Mouse (Mus musculus) lung, postnatal 36 days (tissue): ENCODE measurements around the gene Phf19.
A peak's percentile ranks its signal among the peaks of the same experiment; 100 is the strongest.

Experiments
- DNase-seq: peaks from one replicate; pipeline ENCODE4 v3.0.0; 2022; ENCODE audit warnings: mixed read lengths

The Phf19 gene

DNA sequence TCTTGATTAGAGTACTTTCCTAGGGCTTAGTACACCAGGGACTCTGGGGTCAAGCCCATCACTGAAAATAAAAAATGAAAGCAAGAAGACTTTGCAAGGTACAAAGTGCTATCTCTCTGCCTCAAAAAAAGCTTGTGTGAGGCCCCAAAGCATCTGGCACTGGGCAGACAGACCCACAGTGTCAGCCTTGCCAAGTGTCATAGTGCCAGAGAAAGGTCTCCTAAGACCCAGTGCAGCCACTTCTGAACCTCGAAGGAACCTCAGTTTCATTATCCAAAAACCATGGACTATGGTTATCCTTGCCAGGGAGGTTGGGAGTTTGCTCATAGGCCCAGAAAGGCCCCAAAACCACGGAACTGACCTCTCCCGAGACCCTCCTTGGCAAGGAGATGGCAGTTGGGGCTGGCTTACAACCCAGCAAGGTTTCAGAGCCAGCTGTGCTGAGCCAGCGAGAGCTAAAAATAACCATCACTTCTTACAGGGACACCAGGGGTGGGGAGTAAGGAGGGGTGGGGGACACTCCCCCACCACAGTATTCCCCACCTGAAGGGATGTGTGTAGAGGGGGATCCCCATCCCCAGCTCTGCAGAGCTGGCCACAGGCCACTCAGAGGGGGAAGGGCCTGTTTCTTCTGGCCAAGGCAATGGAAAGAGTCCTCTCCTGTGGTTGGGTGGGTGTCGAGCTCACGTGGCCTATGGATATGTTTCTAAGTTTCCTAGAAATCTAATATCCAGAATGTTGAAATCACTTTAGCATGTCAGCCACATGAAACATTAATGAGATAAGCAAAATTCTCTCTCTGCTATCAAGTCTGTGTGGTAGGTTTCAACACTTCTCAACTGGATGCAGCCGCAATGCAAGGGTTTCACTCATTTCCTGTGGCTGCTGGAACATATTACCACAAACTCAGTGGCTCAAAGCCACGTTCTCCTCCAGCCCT is 24.7 kb upstream of the Phf19 start:
- peak; percentile 21 for DNase-seq

DNA sequence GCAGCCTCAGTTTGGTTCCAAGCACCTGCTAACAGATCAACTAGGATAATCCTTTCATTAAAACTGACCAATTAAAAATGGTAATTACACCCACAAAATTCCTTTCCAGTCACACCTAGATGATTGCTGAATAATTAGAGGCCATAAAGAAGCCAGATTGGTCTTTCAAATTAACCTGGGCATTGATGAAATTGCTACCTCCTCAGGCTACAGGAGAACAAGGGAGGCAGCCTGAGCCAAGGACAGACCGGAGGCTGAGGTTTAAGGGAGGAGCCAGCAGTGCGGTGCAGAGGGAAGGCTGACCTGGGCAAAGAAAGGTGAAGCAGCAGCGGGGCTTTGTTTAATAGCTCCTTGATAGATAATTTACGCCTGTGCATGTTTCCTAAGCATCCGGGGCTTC is 23.6 kb upstream of the Phf19 start:
- DNase-seq: no peak

DNA sequence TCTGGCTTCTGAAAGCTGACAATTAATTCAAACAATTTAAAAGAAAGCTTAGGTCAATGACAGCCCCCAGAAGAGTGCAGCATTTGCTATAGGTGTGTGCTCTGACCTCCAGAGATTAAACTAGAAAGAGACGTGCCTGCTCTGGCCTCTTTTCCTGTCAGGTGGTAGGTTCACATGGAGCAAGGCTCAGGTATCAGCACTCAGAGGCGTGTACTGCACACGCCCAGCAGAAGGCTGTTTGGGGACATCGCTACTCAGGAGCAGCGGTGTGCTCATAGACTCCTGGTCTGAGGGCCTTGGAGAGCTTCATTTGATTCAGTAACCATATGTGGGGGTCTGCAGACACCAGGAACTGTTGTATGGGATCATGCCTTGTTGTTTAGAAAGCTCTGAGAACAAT is 13.5 kb upstream of the Phf19 start:
- no peak for DNase-seq

- no peak for DNase-seq
These were observed 8.9 kb upstream of the Phf19 start for GRCm38 (mm10) chr2:34922729-34923128.

GRCm38 (mm10) chr2:34920144-34920543 is 6.3 kb upstream of the Phf19 start:
- no peak for DNase-seq

GRCm38 (mm10) chr2:34915103-34915502 is 1.3 kb upstream of the Phf19 start:
- DNase-seq: no peak

DNA sequence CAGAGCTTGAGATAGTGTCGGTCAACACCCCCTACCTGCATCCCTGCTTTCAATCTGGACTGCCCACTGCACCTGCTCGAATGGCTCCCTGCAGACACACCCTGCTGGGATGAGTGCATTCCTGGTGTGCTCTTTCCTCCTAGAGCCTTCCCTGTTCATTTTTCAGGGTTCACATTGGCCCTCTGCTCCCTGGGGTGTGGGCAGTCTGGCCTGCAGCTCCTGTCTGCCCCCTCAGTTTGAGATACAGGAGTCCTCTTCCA is 927 bp upstream of the Phf19 start:
- no peak for DNase-seq

DNA sequence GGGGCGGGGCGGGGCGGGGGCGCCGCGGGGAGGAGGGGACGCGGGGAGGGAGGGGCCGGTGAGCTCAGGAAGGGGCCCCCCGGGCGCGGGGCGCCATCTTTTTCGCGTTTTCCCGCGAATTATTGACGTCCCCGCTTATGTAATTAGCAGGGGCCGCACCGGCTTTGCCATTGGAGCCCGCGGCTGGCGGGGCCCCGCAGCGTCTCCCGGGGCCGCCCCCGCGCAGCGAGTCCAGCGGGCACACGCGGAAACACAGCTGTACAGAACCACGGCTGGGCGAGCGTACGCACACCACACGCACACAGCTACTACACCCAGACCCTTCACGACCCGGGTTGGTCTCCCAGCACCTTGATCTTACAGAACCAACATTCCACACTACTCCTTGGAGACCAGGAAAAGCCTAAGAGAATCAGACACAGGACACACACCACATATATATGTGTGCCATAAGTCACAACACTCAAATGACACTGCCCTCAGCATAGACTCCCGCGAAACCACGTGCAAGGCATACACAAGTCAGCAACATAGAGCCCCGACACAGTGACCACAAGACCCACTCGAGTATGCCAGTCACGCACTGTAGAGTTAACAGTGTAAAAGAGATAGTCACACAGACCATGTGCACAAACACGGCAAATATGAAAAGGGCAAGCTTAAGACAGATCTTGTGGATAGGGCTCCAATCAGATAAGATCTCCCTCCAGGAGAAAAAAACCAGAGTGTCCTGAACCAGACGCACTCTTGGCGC is 420 bp upstream of the Phf19 start:
- peak; percentile 55 for DNase-seq

DNA sequence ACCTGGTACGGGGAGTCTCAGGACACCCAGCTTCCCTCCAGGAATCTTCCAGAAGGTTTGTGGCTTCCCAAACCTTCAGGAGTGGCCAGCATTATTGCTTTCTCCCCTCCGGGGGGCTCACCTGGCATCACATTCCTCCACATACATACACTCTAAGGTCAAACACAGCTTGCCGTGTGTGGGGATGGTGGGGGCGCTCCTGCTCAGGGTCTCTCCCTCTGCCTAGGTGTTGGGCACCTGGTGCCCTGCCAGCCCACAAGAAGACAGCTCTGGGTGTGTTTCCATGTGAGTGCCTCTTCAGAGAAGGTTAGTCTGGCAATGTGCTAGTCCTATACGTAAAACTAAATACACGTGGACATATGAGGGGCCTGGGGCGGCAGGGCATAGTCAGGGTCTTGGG is 1.2 kb downstream of the Phf19 start:
- no peak for DNase-seq

DNA sequence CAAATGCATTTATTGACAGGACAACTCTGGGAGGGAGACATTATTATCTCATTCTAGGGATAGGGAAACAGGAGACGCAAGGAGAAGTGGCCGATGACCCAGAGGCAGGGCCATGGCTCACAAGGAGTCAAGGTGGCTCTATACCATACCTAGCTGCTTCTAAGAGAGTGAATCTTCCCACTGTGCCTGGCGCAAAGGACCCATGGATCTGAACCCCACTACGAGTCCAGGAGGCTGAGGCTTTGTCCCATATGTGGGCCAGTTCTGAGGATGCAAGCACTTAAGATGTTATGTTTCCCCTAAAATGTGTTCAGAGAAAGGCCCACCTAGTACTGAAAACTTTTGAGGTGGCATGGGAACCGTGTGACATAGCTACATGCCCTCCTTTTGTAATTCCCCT is 2.0 kb downstream of the Phf19 start:
- DNase-seq: no peak

- no peak for DNase-seq
These were observed 4.1 kb downstream of the Phf19 start for GRCm38 (mm10) chr2:34909719-34910118.

- peak; percentile 82 for DNase-seq
These were observed 6.8 kb downstream of the Phf19 start for GRCm38 (mm10) chr2:34906861-34907604.

GRCm38 (mm10) chr2:34906426-34906825 is 7.4 kb downstream of the Phf19 start:
- no peak for DNase-seq

- DNase-seq: peak; percentile 100
These were observed 8.8 kb downstream of the Phf19 start for GRCm38 (mm10) chr2:34904849-34905542.

GRCm38 (mm10) chr2:34903652-34904405 is 10.0 kb downstream of the Phf19 start:
- no peak for DNase-seq

GRCm38 (mm10) chr2:34903191-34903590 is 10.6 kb downstream of the Phf19 start:
- no peak for DNase-seq

DNA sequence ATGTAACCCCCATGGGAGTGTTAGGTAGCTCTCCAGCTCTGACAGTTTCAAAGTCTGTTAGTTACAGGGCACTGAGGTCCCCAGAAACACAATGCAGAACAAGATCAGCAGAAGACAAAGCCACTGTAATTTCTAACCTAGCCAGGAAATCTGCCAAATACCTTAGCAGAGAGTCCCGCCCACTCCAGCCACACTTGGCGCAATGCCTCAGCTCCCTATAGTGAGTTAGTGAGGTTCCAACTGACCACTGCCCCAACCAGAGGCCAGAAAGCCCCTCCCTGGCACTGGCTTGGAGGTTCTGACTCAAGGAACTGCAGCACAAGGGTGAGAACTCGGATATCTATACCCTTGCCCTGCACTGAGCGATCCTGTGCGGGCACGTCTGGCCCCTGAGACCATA is 11.1 kb downstream of the Phf19 start:
- DNase-seq: peak; percentile 59

DNA sequence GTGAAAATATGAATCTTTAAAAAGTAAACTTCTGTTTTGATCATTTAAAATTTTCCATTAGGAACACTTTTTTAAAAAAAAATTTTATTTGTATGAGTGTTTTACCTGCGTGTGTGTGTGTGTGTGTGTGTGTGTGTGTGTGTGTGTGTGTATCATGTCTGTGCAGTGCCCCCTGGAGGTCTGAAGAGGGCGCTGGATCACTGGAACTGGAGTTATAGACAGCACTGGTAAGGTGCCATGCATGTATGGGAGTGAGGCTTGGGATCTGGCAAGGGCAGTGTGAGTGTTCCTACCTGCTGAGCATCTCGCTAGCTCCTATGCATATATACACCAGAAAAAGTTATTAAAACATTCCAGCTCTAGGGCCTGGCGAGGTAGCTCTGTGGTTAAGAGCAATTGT is 12.1 kb downstream of the Phf19 start:
- no peak for DNase-seq

- DNase-seq: no peak
These were observed 13.4 kb downstream of the Phf19 start for GRCm38 (mm10) chr2:34900412-34900811.

GRCm38 (mm10) chr2:34899682-34900081 is 14.1 kb downstream of the Phf19 start:
- DNase-seq: no peak

- DNase-seq: peak; percentile 84
These were observed 16.0 kb downstream of the Phf19 start for GRCm38 (mm10) chr2:34897820-34898219.

GRCm38 (mm10) chr2:34896821-34897460 is 16.9 kb downstream of the Phf19 start:
- no peak for DNase-seq
